Mouse (Mus musculus) spleen, postnatal 10 days (tissue): ENCODE data around the gene Fdxacb1.
A peak's percentile ranks its signal among the peaks of the same experiment; 100 is the strongest.

Source experiments
- DNase-seq, 2 experiments: peaks; one replicate each; pipeline ENCODE4 v3.0.0; 2021 to 2022; ENCODE audit warnings: low spot score in 2 of 2

Gene Fdxacb1

GRCm38 (mm10) chr9:50768107-50769002 is at the start of gene Fdxacb1:
Fdxacb1 (plus strand) TSS chr9:50768236.
- peak; percentile 98 to 99 for DNase-seq

GRCm38 (mm10) chr9:50718878-50719277 is 49.2 kb upstream of the Fdxacb1 start:
- DNase-seq: no peak

DNA sequence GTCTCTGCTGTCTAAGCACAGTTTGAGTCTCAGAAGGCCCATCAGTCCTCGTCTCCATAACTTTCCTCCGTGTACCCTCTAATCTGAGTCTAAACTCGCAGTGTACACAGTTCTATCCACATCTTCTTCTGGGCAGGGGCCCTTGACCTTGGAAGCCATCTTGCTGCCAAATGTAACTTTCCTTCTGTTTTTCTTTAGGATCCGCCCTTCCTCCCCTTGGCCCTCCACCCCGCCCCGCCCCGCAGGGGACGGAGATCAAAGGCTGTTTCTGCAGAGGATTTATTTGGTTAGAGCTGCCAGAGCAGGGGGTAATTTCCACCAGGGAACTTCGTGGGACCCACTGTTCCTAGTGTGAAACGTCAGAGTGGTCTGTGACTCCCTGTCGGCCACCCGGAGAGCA is 47.0 kb upstream of the Fdxacb1 start:
- no peak for DNase-seq

GRCm38 (mm10) chr9:50722451-50722911 is 45.6 kb upstream of the Fdxacb1 start:
- DNase-seq: no peak

GRCm38 (mm10) chr9:50723406-50723805 is 44.6 kb upstream of the Fdxacb1 start:
- DNase-seq: no peak

DNA sequence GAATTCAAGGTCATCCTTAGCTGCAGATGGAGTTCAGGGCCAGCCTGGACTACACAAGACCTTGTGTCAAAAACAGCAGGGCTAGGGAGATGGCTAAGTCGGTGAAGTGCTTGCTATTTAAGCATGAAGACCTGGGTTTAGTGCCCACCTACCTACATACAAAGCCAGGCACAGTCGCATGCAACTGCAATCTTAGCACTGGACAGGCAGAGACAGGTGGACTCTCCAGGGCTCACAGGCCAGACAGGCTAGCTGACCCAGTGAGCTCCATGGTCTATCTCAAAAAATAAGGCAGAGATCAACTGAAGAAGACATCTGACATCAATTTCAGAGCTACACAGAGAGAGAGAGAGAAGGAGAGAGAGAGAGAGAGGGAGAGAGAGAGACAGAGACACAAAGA is 43.9 kb upstream of the Fdxacb1 start:
- DNase-seq: no peak

- DNase-seq: no peak
Observed at GRCm38 (mm10) chr9:50724661-50725330, 43.2 kb upstream of the Fdxacb1 start.

GRCm38 (mm10) chr9:50725921-50726590 is 42.0 kb upstream of the Fdxacb1 start:
- no peak for DNase-seq

DNA sequence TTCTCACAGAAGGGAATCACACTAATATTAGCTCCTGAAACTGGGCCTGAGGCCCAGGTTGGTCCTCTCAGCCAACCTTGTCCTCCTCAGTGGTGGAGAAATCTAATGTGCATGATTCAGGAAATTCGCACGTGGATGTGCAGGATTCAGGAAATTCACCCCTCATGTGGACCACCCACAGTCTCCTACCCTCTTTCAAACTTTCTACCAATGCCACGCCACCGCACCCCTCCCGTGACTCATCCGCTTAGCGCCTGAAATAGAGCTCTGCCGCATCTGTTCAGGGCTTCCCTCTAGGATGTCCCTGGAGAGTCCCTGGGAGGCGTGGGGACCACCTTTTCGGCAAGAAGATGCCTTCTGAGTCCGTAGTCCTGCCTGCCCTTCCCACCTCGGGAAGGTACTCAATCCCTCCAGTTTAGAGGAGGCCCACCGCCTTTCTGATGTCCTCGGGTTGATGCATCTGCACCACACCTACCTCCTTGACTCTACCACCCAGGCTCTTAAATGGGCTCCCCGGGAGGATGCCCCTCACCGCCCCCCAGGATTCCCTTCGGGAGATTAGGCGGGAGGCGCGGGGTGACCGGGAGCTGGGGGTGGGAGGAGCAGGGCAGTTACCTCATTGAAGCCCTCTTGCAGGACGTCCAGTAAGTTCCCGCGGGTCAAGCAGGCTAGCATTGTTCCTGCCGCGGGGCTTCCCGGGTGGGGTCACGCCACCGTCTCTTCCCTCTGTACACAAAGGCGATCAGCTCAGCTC is 40.7 kb upstream of the Fdxacb1 start:
- no peak for DNase-seq

- DNase-seq: peak; percentile 9 to 61
Observed at GRCm38 (mm10) chr9:50727925-50728651, 39.9 kb upstream of the Fdxacb1 start.

DNA sequence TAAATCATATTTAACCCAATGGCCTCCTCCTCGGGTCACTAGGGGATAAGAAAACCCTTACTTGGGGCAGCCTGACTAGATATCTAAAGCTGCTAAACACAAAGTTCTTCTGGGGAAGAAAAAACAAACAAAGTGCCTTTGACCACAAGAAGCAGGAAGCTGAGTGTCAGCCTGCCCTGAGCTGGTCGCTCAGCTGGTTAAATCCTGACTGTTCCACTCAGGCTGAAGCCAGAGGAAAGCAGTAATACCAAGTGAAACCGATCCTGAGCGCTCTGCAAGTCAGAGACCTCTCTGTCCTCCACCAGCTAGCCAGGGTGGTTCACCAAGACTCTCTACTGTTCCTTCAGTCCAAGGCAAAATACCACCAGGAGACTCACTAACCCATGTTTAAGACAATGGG is 38.4 kb upstream of the Fdxacb1 start:
- DNase-seq: no peak

DNA sequence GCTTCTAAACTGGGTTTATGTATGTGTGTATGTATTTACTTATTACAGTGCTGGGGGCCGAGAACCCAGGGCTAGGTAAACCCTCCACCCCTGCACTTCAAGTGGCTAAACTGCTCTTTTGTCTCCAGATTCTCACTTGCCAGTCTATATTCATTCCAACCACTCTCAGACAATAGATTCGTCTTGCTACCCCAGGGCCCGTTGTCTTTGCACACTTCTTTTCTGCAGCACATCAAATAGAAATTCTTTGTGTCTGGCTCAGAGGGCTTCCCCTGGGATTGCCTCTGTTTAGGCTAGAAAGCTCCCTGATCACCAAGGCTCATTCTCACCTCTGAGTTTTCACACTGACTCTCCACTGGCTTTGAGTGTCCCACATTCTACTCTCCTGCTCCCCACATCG is 35.5 kb upstream of the Fdxacb1 start:
- no peak for DNase-seq

- DNase-seq: peak; percentile 19 to 46
Observed at GRCm38 (mm10) chr9:50734989-50735388, 33.0 kb upstream of the Fdxacb1 start.

GRCm38 (mm10) chr9:50738914-50739870 is 28.8 kb upstream of the Fdxacb1 start, which contains the start of gene Dixdc1:
Dixdc1 (minus strand) TSS chr9:50739517.
- peak; percentile 67 to 89 for DNase-seq

- no peak for DNase-seq
Observed at GRCm38 (mm10) chr9:50740867-50741784, 26.9 kb upstream of the Fdxacb1 start.

- DNase-seq: no peak
Observed at GRCm38 (mm10) chr9:50742261-50742660, 25.8 kb upstream of the Fdxacb1 start.

- DNase-seq: no peak
Observed at GRCm38 (mm10) chr9:50742744-50743143, 25.3 kb upstream of the Fdxacb1 start.

GRCm38 (mm10) chr9:50745806-50746205 is 22.2 kb upstream of the Fdxacb1 start:
- DNase-seq: no peak
